Mouse (Mus musculus): ENCODE data around the gene Gabrd. TPM values are rescaled to one million over a fixed set of nuclear protein-coding genes. Genes with fewer than 3 reads are reported as not detected.

Gene Gabrd
- total RNA-seq, 1 experiment from 2014 or later, result not detected

DNA sequence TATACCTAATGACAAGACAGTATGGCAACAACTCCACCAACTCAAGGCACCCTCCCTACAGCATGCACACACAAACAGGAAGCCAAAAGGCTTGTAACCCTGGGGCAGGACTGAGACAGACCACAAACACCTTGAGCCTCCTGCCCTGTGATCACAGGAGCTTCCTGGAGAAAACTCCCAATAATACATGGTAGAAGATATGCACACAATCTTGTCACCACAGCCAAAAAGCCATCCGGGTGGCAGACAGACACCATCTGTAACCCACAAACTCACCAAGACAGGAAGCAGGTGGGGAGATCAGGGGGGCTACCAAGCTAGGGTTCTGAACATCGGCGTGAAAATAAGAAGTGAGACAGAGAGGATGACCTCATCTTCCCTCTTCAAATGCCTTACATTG, 45.3 kb downstream of the Gabrd start:
- no peak for ATAC-seq (ENCODE audit: extremely low read depth, insufficient number of reproducible peaks, low FRiP score, poor library complexity, severe bottlenecking)

DNA sequence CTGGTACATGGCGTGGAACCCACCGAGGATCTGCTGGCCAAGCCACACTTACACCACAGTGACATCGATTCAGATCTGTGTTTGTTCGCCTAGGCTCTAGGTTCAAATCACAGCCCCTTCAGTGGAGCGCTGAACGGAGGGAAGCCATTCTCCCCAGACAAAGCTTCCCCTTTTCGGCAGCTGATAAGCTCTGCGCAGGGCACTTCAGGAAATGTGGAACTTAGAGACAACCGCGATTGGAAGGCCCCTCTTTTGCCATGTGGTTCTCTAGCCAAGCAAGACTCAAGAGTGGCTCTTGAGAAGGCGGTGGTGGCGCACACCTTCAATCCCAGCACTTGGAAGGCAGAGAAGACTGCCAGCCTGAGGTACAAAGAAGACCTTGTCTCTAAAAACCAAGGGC, 51.6 kb downstream of the Gabrd start:
- ATAC-seq (ENCODE audit: extremely low read depth, insufficient number of reproducible peaks, low FRiP score, poor library complexity, severe bottlenecking), result no peak

DNA sequence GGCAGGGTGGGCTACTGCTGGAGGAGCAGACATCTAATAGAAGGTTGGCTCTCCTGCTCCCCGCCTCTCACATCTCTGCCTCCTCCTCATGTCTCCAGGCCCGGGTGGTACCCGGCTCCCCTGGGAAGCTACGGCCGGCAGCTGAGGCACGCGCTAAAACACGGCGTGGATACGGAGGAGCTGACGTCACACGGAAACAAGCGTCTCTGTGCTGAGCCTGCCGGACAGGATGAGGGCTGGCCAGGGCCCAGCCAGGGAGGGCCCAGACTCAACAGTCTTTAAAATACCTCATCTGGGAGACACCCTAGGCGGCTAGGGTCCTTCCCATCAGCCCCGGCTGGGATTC, 52.3 kb downstream of the Gabrd start:
- ATAC-seq (ENCODE audit: extremely low read depth, insufficient number of reproducible peaks, low FRiP score, poor library complexity, severe bottlenecking), result no peak

- ATAC-seq (ENCODE audit: extremely low read depth, insufficient number of reproducible peaks, low FRiP score, poor library complexity, severe bottlenecking), result no peak
These were observed 53.0 kb downstream of the Gabrd start for GRCm38 (mm10) chr4:155344716-155345607.

DNA sequence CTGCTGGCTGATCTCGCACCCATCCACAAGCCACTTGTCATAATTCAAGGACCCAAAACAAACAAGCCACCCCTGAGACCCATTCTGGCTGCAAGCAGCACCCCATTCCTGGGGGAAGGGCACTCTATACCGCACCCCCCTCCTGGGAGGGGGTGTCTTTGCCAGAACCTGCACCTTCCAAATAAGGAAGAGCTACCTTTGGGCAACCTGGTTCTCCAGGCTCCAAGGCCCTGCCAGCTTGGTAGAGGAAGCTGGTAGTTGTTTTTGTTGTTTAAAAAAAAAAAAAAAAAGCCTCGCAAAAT, 53.7 kb downstream of the Gabrd start:
- ATAC-seq (ENCODE audit: extremely low read depth, insufficient number of reproducible peaks, low FRiP score, poor library complexity, severe bottlenecking), result no peak

- no peak for ATAC-seq (ENCODE audit: extremely low read depth, insufficient number of reproducible peaks, low FRiP score, poor library complexity, severe bottlenecking)
These were observed 54.3 kb downstream of the Gabrd start for GRCm38 (mm10) chr4:155343415-155344298.

- ATAC-seq (ENCODE audit: extremely low read depth, insufficient number of reproducible peaks, low FRiP score, poor library complexity, severe bottlenecking), result no peak
These were observed 61.4 kb downstream of the Gabrd start for GRCm38 (mm10) chr4:155336284-155337050.

Other genes starting within 250 kb of the Gabrd start
- 25.9 and 27.7 TPM in 2 replicates for gene Ski, start 175.5 kb downstream of the Gabrd start, total RNA-seq (2017)
- gene Faap20, start 148.3 kb downstream of the Gabrd start, total RNA-seq (2017), result 19.2 and 20.4 TPM in 2 replicates
- gene Prkcz, start 36.8 kb downstream of the Gabrd start, total RNA-seq (2017), result 0.58 and 4.3 TPM in 2 replicates
- gene Cfap74, start 11.1 kb upstream of the Gabrd start, total RNA-seq (2017), result 1.5 and 3.8 TPM in 2 replicates
- gene Tmem52, start 71.0 kb upstream of the Gabrd start, total RNA-seq (2017), result not detected in 2 replicates
- 120 and 143 TPM in 2 replicates for gene Gnb1, start 93.2 kb upstream of the Gabrd start, total RNA-seq (2017)
- gene Nadk, start 164.3 kb upstream of the Gabrd start, total RNA-seq (2017), result 281 and 295 TPM in 2 replicates
- gene Slc35e2, start 203.3 kb upstream of the Gabrd start, total RNA-seq (2017), result 10.0 and 11.3 TPM in 2 replicates
- gene Cdk11b, start 226.7 kb upstream of the Gabrd start, total RNA-seq (2017), result 135 and 137 TPM in 2 replicates
- gene Gm10563, start 247.3 kb upstream of the Gabrd start, total RNA-seq (2017), result not detected in 2 replicates